Mouse (Mus musculus): Measurements from ENCODE around the gene Crybb2.

Crybb2 gene

GRCm38 (mm10) chr5:113102455-113102854 is 32.5 kb upstream of the Crybb2 start:
- no peaks in the 10 kb centered on the region for H3K36me3 ChIP-seq (ENCODE audit: control insufficient read depth, insufficient read depth, low read length, poor library complexity, severe bottlenecking)
- H3K27me3 ChIP-seq (ENCODE audit: control insufficient read depth, insufficient read depth, low read length, poor library complexity, severe bottlenecking): no peaks in the 10 kb centered on the region
- no peak for DNase-seq (ENCODE audit: low read depth, low spot score)

- Histone ChIP-seq H3K36me3 (ENCODE audit: control insufficient read depth, insufficient read depth, low read length, poor library complexity, severe bottlenecking) (no peaks in the 10 kb centered on the region), H3K27me3 (ENCODE audit: control insufficient read depth, insufficient read depth, low read length, poor library complexity, severe bottlenecking) (no peaks in the 10 kb centered on the region)
- no peak for DNase-seq (ENCODE audit: low read depth, low spot score)
Observed at GRCm38 (mm10) chr5:113101457-113101856, 31.5 kb upstream of the Crybb2 start.

- no peak for DNase-seq (ENCODE audit: low read depth, low spot score)
- no peaks in the 10 kb centered on the region for H3K36me3 ChIP-seq (ENCODE audit: control insufficient read depth, insufficient read depth, low read length, poor library complexity, severe bottlenecking)
Observed at GRCm38 (mm10) chr5:113100422-113100821, 30.5 kb upstream of the Crybb2 start.

GRCm38 (mm10) chr5:113099546-113099945 is 29.6 kb upstream of the Crybb2 start:
- DNase-seq (ENCODE audit: low read depth, low spot score): peak; percentile 86
- Histone ChIP-seq H3K36me3 (ENCODE audit: control insufficient read depth, insufficient read depth, low read length, poor library complexity, severe bottlenecking) (no peaks in the 10 kb centered on the region), H3K27me3 (ENCODE audit: control insufficient read depth, insufficient read depth, low read length, poor library complexity, severe bottlenecking) (no peaks in the 10 kb centered on the region)

More at GRCm38 (mm10) chr5:113100422-113100821, 30.5 kb upstream of the Crybb2 start:
- H3K27me3 ChIP-seq (ENCODE audit: control insufficient read depth, insufficient read depth, low read length, poor library complexity, severe bottlenecking): no peaks in the 10 kb centered on the region

GRCm38 (mm10) chr5:113097551-113097950 is 27.6 kb upstream of the Crybb2 start:
- DNase-seq (ENCODE audit: low read depth, low spot score): no peak
- Histone ChIP-seq H3K27me3 (ENCODE audit: control insufficient read depth, insufficient read depth, low read length, poor library complexity, severe bottlenecking) (no peaks in the 10 kb centered on the region), H3K36me3 (ENCODE audit: control insufficient read depth, insufficient read depth, low read length, poor library complexity, severe bottlenecking) (no peaks in the 10 kb centered on the region)

GRCm38 (mm10) chr5:113095456-113095855 is 25.5 kb upstream of the Crybb2 start:
- Histone ChIP-seq H3K36me3 (ENCODE audit: control insufficient read depth, insufficient read depth, low read length, poor library complexity, severe bottlenecking) (no peaks in the 10 kb centered on the region), H3K27me3 (ENCODE audit: control insufficient read depth, insufficient read depth, low read length, poor library complexity, severe bottlenecking) (no peaks in the 10 kb centered on the region)
- no peak for DNase-seq (ENCODE audit: low read depth, low spot score)

GRCm38 (mm10) chr5:113092406-113092805 is 22.5 kb upstream of the Crybb2 start:
- no peak for DNase-seq (ENCODE audit: low read depth, low spot score)
- Histone ChIP-seq H3K27me3 (ENCODE audit: control insufficient read depth, insufficient read depth, low read length, poor library complexity, severe bottlenecking) (no peaks in the 10 kb centered on the region), H3K36me3 (ENCODE audit: control insufficient read depth, insufficient read depth, low read length, poor library complexity, severe bottlenecking) (no peaks in the 10 kb centered on the region)

GRCm38 (mm10) chr5:113091162-113091561 is 21.2 kb upstream of the Crybb2 start:
- H3K36me3 ChIP-seq (ENCODE audit: control insufficient read depth, insufficient read depth, low read length, poor library complexity, severe bottlenecking): no peaks in the 10 kb centered on the region
- H3K27me3 ChIP-seq (ENCODE audit: control insufficient read depth, insufficient read depth, low read length, poor library complexity, severe bottlenecking): no peaks in the 10 kb centered on the region
- DNase-seq (ENCODE audit: low read depth, low spot score): peak; percentile 39

- Histone ChIP-seq H3K36me3 (ENCODE audit: control insufficient read depth, insufficient read depth, low read length, poor library complexity, severe bottlenecking) (no peaks in the 10 kb centered on the region), H3K27me3 (ENCODE audit: control insufficient read depth, insufficient read depth, low read length, poor library complexity, severe bottlenecking) (no peaks in the 10 kb centered on the region)
- no peak for DNase-seq (ENCODE audit: low read depth, low spot score)
Observed at GRCm38 (mm10) chr5:113090750-113091149, 20.8 kb upstream of the Crybb2 start.

- Histone ChIP-seq H3K36me3 (ENCODE audit: control insufficient read depth, insufficient read depth, low read length, poor library complexity, severe bottlenecking) (no peaks in the 10 kb centered on the region), H3K27me3 (ENCODE audit: control insufficient read depth, insufficient read depth, low read length, poor library complexity, severe bottlenecking) (no peaks in the 10 kb centered on the region)
- DNase-seq (ENCODE audit: low read depth, low spot score): no peak
Observed at GRCm38 (mm10) chr5:113090077-113090690, 20.3 kb upstream of the Crybb2 start.

- no peaks in the 10 kb centered on the region for H3K36me3 ChIP-seq (ENCODE audit: control insufficient read depth, insufficient read depth, low read length, poor library complexity, severe bottlenecking)
- no peak for DNase-seq (ENCODE audit: low read depth, low spot score)
- no peaks in the 10 kb centered on the region for H3K27me3 ChIP-seq (ENCODE audit: control insufficient read depth, insufficient read depth, low read length, poor library complexity, severe bottlenecking)
Observed at GRCm38 (mm10) chr5:113087465-113087864, 17.5 kb upstream of the Crybb2 start.

- DNase-seq (ENCODE audit: low read depth, low spot score): no peak
- Histone ChIP-seq H3K27me3 (ENCODE audit: control insufficient read depth, insufficient read depth, low read length, poor library complexity, severe bottlenecking) (no peaks in the 10 kb centered on the region), H3K36me3 (ENCODE audit: control insufficient read depth, insufficient read depth, low read length, poor library complexity, severe bottlenecking) (no peaks in the 10 kb centered on the region)
Observed at GRCm38 (mm10) chr5:113086990-113087389, 17.1 kb upstream of the Crybb2 start.

GRCm38 (mm10) chr5:113086439-113086838 is 16.5 kb upstream of the Crybb2 start:
- Histone ChIP-seq H3K36me3 (ENCODE audit: control insufficient read depth, insufficient read depth, low read length, poor library complexity, severe bottlenecking) (no peaks in the 10 kb centered on the region), H3K27me3 (ENCODE audit: control insufficient read depth, insufficient read depth, low read length, poor library complexity, severe bottlenecking) (no peaks in the 10 kb centered on the region)
- DNase-seq (ENCODE audit: low read depth, low spot score): no peak

GRCm38 (mm10) chr5:113085931-113086330 is 16.0 kb upstream of the Crybb2 start:
- no peak for DNase-seq (ENCODE audit: low read depth, low spot score)
- H3K27me3 ChIP-seq (ENCODE audit: control insufficient read depth, insufficient read depth, low read length, poor library complexity, severe bottlenecking): no peaks in the 10 kb centered on the region
- no peaks in the 10 kb centered on the region for H3K36me3 ChIP-seq (ENCODE audit: control insufficient read depth, insufficient read depth, low read length, poor library complexity, severe bottlenecking)

GRCm38 (mm10) chr5:113084309-113084708 is 14.4 kb upstream of the Crybb2 start:
- H3K27me3 ChIP-seq (ENCODE audit: control insufficient read depth, insufficient read depth, low read length, poor library complexity, severe bottlenecking): no peaks in the 10 kb centered on the region
- DNase-seq (ENCODE audit: low read depth, low spot score): no peak
- no peaks in the 10 kb centered on the region for H3K36me3 ChIP-seq (ENCODE audit: control insufficient read depth, insufficient read depth, low read length, poor library complexity, severe bottlenecking)
